Mouse (Mus musculus) hindbrain, embryonic 10.5 days (tissue): Measurements from ENCODE around the gene Tescl. TPM values are rescaled to one million over a fixed set of nuclear protein-coding genes. Genes with fewer than 3 reads are reported as not detected.

Experiments
- DNase-seq: peaks from one replicate; pipeline ENCODE4 v3.0.0-alpha.2; 2017; ENCODE audit warnings: low spot score
- H3K27ac ChIP-seq: fragments of 300-500 bp; sonication (generic); 2 replicates; pipeline ENCODE4 v1.5.1; 2016; ENCODE audit warnings: mild to moderate bottlenecking, moderate library complexity
- H3K27me3 ChIP-seq: fragments of 300-500 bp; sonication (generic); 2 replicates; pipeline ENCODE4 v1.6.1; 2016; ENCODE audit warnings: mild to moderate bottlenecking; ENCODE audit not compliant: poor library complexity, insufficient read depth, severe bottlenecking
- H3K36me3 ChIP-seq: fragments of 300-500 bp; sonication (generic); 2 replicates; pipeline ENCODE4 v1.6.1; 2016; ENCODE audit warnings: mild to moderate bottlenecking, moderate library complexity
- H3K4me1 ChIP-seq: fragments of 300-500 bp; sonication (generic); replicated peaks from 2 replicates; pipeline ENCODE4 v1.6.1; 2016; ENCODE audit warnings: mild to moderate bottlenecking
- H3K4me3 ChIP-seq: fragments of 300-500 bp; sonication (generic); 2 replicates; pipeline ENCODE4 v1.5.1; 2016; ENCODE audit warnings: mild to moderate bottlenecking, moderate library complexity
- H3K9me3 ChIP-seq: fragments of 300-500 bp; sonication (generic); 2 replicates; pipeline ENCODE4 v1.6.1; 2016; ENCODE audit warnings: mild to moderate bottlenecking, moderate library complexity
- WGBS: fragments of 180-500 bp; shearing (Covaris S2); methylation state at CpG from one replicate; pipeline ENCODE4 v1.1.7; 2016; 5-methylcytosine and 5-hydroxymethylcytosine counted together
- polyA plus RNA-seq: library from polyadenylated mRNA; unstranded; fragments of >200 nt; fragmentation: Nextera tagmentation; extraction: Ambion mirVana; gene quantifications from 2 replicates; pipeline ENCODE4 v1.2.1, GENCODE M21; 2016

Gene Tescl
- polyA plus RNA-seq, result 0.25 TPM in 1 of 2 replicates, not detected in the other

DNA sequence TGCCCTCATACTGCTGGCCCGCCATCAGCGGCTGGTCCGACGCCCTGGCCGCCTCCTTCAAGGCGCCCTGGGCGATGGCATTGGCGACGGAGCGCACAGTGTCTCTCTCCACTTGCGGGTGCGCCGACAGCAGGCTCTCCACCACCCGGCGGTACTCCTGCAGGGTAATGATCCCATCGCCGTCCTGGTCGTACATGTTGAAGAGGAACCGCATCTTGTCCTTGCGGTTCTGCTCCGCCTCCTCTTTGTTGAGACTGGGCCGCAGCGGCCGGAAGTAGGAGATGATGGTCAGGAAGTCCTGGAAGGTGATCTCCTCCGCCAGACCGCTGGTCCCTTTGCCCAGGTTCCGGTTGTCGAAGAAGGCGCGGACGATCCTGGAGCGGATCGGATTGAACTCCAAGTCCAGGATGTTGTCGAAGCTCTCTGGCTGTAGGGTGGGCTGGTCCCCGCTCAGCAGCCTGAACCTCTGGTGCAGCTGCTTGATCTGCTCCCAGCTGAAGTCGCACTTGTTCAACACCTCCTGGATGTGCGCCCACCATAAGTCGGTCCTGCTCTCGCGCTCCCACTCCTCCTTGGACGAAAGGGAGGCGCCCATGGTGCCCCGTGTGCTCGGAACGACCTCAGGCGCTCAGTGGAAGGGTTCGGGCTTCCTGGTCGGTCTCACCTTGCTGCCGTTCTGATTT, at the start of gene Tescl:
Tescl (minus strand) TSS at position 633 of the 683 bp plus-strand sequence.
- Histone ChIP-seq H3K27ac (no peak within 1 kb of the TSS), H3K4me1 (no peaks in the 10 kb centered on the region), H3K36me3 (no peaks in the 10 kb centered on the region), H3K4me3 (no peak within 1 kb of the TSS), H3K27me3 (peaks cover 21% of the 10 kb centered on the region), H3K9me3 (peaks cover 9% of the 10 kb centered on the region; the same call in 1 of the 2 replicates)
- WGBS, result 42% methylated on average over 49 of the region's 49 CpGs
- DNase-seq, result no peak

- no peak overlapping the region for H3K27ac ChIP-seq
- peaks cover 16% of the 10 kb centered on the region for H3K27me3 ChIP-seq
- H3K4me1 ChIP-seq, result peaks cover 17% of the 10 kb centered on the region
- 81% methylated on average over 16 of the region's 16 CpGs for WGBS
- no peaks in the 10 kb centered on the region for H3K9me3 ChIP-seq
- H3K4me3 ChIP-seq, result no peak overlapping the region
- no peaks in the 10 kb centered on the region for H3K36me3 ChIP-seq
- DNase-seq, result no peak
Measured at GRCm38 (mm10) chr7:24382730-24383372, 49.1 kb upstream of the Tescl start.

DNA sequence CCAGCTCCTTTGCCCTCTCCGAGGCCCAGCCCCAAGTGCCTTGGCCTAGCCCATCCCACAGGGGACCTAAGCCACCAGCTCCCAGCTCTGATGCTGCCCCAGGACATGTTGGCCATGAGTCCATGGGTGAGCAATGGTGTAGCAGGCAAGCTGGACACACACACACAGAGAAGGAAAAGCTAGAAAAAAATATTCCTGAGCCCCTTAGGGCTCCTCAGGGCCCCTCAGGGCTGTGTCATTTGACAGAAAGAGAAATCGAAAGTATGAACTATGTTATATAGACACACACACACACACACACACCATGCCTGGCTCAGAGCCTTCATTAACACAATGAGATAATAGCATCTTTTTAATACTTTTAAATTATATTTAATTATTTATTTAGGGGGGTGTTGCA, 46.6 kb upstream of the Tescl start:
- H3K27ac ChIP-seq, result 0 out of 2 replicates have a peak overlapping the region, but pooled peaks have one; percentile 45
- H3K4me3 ChIP-seq, result no peak overlapping the region
- H3K9me3 ChIP-seq, result 0 out of 2 replicates have a peak, but pooled peaks cover 3% of the 10 kb centered on the region
- H3K4me1 ChIP-seq, result peaks cover 29% of the 10 kb centered on the region
- no peaks in the 10 kb centered on the region for H3K36me3 ChIP-seq
- DNase-seq, result no peak
- 70% methylated on average over 2 of the region's 2 CpGs for WGBS
- H3K27me3 ChIP-seq, result peaks cover 32% of the 10 kb centered on the region

DNA sequence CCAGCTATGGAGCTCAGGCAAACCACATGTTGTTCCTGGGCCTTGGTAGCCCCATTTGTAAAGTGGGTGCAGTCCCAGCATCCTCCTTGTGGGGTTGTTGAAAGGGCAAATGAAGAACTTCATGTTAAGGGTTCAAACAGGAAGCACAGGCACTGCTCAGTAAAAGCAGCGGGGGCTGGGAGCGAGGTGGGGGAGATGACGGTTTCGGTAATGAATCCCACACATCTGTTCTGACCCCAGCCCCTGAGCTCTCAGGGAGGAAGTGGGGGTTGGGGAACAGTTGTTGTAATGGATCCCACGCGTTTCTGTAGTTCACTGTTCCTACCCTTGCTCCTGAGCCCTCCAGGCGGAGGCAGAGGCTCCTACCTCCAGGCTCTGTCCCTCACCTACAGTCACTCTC, 46.2 kb upstream of the Tescl start:
- Histone ChIP-seq H3K36me3 (no peaks in the 10 kb centered on the region), H3K27me3 (peaks cover 32% of the 10 kb centered on the region), H3K9me3 (0 out of 2 replicates have a peak, but pooled peaks cover 3% of the 10 kb centered on the region), H3K4me3 (no peak overlapping the region), H3K27ac (0 out of 2 replicates have a peak overlapping the region, but pooled peaks have one; percentile 45), H3K4me1 (peaks cover 28% of the 10 kb centered on the region)
- 56% methylated on average over 7 of the region's 7 CpGs for WGBS
- DNase-seq, result peak; percentile 29

DNA sequence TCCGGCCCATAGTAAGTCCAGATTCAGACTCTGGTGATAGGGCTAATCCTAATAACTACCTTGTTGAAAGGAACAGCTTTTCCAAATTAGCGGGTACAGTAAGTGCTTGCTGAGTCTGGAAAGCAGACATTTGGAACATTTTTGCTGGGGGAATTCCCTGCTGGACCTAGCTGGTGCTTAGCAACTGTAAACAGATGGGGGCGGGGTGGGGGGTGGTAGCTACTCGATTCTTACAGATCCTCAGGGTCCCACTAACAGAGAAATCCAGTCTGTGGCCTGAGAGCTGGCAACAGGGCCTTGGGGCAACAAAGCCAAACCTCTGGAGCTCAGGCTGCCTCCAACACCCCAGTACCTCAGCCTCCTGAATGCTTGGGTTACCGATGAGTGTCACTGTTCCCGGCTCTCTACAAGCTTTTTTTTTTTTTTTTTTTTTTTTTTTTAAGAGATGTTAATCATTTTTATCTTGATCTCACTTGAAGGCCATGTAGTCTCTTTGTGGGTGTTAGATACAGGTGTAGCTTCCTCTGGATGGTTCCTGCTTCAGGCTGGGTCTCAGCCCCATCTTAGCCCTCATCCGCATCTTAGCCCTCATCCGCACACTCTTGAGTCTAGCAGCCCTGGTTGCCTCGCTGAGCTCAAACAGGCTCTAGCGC, 44.4 kb upstream of the Tescl start:
- WGBS, result 74% methylated on average over 10 of the region's 10 CpGs

DNA sequence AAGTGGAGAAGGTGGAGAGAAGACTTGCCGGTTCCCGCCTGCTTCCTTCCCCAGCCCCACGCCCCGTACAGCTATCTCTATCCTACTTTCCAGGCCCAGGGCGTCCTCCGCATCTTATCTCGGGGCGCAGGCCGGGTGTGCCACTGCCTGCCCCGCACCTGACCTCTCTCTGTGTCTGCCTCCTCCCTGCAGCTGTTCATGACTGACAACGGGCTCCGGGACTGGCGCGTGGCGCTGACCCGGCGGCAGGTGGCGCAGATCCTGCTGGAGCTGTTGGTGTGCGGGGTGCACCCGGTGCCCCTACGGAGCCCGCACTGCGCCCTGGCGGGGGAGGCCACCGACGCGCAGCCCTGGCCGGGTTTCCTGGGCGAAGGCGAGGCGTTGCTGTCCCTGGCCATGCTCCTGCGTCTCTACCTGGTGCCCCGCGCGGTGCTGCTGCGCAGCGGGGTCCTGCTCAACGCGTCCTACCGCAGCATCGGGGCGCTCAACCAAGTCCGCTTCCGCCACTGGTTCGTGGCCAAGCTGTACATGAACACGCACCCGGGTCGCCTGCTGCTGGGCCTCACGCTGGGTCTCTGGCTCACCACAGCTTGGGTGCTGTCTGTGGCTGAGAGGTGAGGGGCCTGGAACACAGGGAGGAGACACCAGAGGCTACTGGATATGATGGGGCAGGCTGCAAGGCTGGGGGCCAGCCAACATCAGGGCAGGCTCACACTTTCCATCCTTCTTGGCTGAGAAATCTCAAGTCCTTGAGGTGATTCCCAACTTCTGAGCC, 43.5 kb upstream of the Tescl start:
- Histone ChIP-seq H3K27me3 (peaks cover 20% of the 10 kb centered on the region), H3K36me3 (no peaks in the 10 kb centered on the region), H3K9me3 (0 out of 2 replicates have a peak, but pooled peaks cover 3% of the 10 kb centered on the region), H3K4me1 (peaks cover 36% of the 10 kb centered on the region), H3K4me3 (peak overlapping the region; percentile 50), H3K27ac (peak overlapping the region; percentile 66)
- peak; percentile 58 for DNase-seq
- WGBS, result 6% methylated on average over 49 of the region's 49 CpGs

More for the DNA sequence above, 44.4 kb upstream of the Tescl start:
- peaks cover 32% of the 10 kb centered on the region for H3K4me1 ChIP-seq
- peaks cover 20% of the 10 kb centered on the region for H3K27me3 ChIP-seq
- H3K36me3 ChIP-seq, result no peaks in the 10 kb centered on the region
- DNase-seq, result peak; percentile 27
- no peak overlapping the region; the same call in 1 of the 2 replicates for H3K27ac ChIP-seq
- H3K4me3 ChIP-seq, result no peak overlapping the region
- H3K9me3 ChIP-seq, result 0 out of 2 replicates have a peak, but pooled peaks cover 3% of the 10 kb centered on the region

DNA sequence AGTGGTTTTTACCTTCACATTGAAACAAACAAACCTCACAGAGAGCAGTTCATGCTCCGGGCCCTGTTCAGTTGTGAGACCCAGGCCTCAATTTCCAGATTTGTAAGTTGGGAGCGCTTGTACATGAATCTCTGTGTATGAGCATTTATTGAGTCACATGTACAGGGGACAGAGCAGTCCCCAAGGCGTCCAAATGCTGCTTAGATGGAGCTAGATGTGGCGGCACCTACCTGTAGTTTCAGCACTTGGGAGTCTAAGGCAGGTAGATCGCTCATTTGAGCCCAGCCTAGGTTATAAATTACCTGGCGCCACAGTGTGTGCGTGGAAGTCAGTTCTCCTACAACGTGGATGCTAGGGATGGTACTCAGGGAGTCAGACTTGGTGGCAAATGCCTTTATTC, 42.7 kb upstream of the Tescl start:
- Histone ChIP-seq H3K9me3 (0 out of 2 replicates have a peak, but pooled peaks cover 3% of the 10 kb centered on the region), H3K4me1 (peaks cover 36% of the 10 kb centered on the region), H3K36me3 (no peaks in the 10 kb centered on the region), H3K27me3 (peaks cover 20% of the 10 kb centered on the region), H3K27ac (no peak overlapping the region; the same call in 1 of the 2 replicates), H3K4me3 (no peak overlapping the region)
- no peak for DNase-seq
- 89% methylated on average over 8 of the region's 8 CpGs for WGBS

DNA sequence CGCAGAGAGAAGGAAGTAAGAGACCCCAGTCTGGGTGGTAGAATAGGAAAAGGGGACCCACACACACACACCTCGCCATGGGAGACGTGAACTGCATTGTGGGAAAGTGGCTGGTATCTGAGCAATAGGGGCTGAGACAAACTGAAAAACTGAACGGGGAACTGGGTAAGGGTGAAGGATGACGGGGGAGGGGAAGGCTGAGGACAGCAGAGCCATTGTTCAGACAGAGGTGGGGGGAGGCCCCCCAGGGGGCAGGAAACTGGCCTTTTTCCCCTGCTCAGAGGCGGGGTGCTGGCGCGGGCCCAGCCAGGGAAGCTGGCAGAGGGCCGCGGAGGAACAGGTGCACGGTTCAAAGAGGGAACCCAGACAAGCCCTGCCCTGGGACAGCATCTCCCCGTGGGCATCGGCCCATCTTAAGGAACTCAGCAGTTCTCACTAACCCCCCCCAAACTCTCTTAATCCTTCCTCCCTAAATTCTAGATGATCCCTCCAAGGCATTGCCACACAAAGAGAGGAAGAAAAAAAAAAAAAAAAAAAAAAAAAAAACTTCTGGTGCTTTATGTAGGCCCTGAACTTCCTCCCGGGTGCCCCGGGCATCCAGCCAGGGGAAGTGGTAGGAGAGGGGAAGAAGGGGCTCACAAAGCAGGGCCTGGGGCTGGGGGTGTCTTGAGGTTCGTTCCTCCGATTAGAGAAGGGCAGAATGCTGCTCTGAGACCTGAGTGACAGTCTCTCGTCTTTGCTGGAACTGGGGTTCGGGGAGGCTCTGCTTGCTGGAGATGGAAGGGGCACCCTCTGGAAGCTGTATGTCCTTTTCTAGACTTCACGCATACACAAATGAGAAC, 40.0 kb upstream of the Tescl start:
- peaks cover 20% of the 10 kb centered on the region for H3K27me3 ChIP-seq
- H3K9me3 ChIP-seq, result peaks cover 5% of the 10 kb centered on the region; the same call in 1 of the 2 replicates
- no peak for DNase-seq
- H3K4me1 ChIP-seq, result peaks cover 33% of the 10 kb centered on the region
- peak overlapping the region; percentile 7; the same call in 1 of the 2 replicates for H3K4me3 ChIP-seq
- no peaks in the 10 kb centered on the region for H3K36me3 ChIP-seq
- peak overlapping the region; percentile 29; the same call in 1 of the 2 replicates for H3K27ac ChIP-seq
- WGBS, result 46% methylated on average over 20 of the region's 20 CpGs

DNA sequence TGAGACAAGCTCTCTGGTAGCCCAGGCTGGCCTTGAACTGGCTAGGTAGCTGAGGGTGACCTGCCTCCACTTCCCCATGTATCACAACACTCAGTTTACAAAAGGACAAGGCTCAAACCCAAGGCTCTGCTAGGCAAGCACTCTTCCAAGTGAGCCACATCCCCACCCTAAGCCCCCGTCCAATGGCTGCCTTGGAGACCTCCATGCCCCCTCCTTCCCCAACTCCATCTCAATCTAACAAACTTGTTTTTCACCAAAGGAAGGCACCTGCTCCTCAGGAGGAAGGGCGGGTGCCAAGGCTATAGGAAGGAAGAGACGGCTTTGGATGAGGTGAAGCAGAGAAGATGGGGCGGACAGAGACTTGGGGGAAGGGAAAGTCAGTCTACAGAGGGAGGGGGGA, 39.0 kb upstream of the Tescl start:
- H3K4me3 ChIP-seq, result no peak overlapping the region
- H3K4me1 ChIP-seq, result peaks cover 28% of the 10 kb centered on the region
- no peak for DNase-seq
- WGBS, result 76% methylated on average over 4 of the region's 4 CpGs
- no peaks in the 10 kb centered on the region for H3K36me3 ChIP-seq
- H3K27me3 ChIP-seq, result peaks cover 15% of the 10 kb centered on the region
- H3K9me3 ChIP-seq, result peaks cover 5% of the 10 kb centered on the region; the same call in 1 of the 2 replicates
- H3K27ac ChIP-seq, result peak overlapping the region; percentile 53; the same call in 1 of the 2 replicates

- peaks cover 10% of the 10 kb centered on the region for H3K27me3 ChIP-seq
- H3K4me1 ChIP-seq, result peaks cover 23% of the 10 kb centered on the region
- H3K9me3 ChIP-seq, result peaks cover 5% of the 10 kb centered on the region; the same call in 1 of the 2 replicates
- no peaks in the 10 kb centered on the region for H3K36me3 ChIP-seq
- H3K27ac ChIP-seq, result peak overlapping the region; percentile 53; the same call in 1 of the 2 replicates
- 0 out of 2 replicates have a peak overlapping the region, but pooled peaks have one; percentile 9 for H3K4me3 ChIP-seq
- 84% methylated on average over 11 of the region's 11 CpGs for WGBS
- no peak for DNase-seq
Measured at GRCm38 (mm10) chr7:24372300-24372699, 38.6 kb upstream of the Tescl start.

DNA sequence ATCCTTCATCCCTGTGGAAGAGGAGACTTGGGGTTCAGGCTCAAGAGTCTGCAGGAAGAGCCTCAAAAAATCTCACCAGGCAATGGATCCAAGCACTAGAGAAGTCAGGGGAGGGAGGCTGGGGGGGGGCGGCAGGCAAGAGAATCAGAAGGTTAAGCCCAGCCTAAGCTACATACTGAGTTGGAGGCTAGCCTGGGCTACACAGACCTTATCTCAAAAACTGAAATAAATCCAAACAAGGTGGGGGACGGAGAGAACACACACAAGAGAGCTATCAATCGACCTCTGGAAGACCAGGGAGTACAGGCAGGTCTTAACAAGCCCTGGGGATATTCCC, 38.0 kb upstream of the Tescl start:
- no peak overlapping the region for H3K4me3 ChIP-seq
- peaks cover 18% of the 10 kb centered on the region for H3K4me1 ChIP-seq
- peaks cover 3% of the 10 kb centered on the region; the same call in 1 of the 2 replicates for H3K9me3 ChIP-seq
- DNase-seq, result no peak
- H3K27ac ChIP-seq, result peak overlapping the region; percentile 53
- H3K27me3 ChIP-seq, result peaks cover 5% of the 10 kb centered on the region
- H3K36me3 ChIP-seq, result no peaks in the 10 kb centered on the region
- 76% methylated on average over 3 of the region's 3 CpGs for WGBS
